29 mouse cellular contexts compared by ENCODE assay signal in the genomic region with DNA sequence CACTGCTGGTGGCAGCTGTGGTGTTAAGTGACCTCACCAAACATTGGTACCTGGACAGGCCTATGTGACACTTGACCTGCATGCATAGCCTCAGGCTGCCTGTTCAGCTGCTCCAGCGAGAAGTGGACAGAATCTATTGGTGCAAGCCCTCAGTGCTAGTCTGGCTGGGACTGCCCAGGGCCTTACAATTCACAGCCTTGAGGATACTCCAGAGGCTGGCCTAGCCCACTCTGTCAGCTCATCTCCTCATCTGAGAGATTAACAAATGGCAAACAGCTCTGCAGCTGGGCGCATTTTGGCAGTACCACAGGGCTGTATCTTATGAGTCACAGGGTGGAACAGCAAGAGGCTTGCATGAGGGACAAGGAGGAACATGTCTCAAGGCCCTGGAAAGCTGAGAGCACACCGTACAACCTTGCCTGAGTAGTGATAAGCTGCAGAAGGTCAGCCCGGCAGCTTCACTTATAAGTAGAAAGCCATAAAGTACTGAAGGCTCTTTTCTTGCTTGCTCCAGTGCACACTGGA.
DNase-seq lines count a peak whose midpoint lies in the region; ATAC-seq lines count a peak whose summit lies in the region.
"Had no signal": no experiment of that assay in that cellular context is flagged by ENCODE, and none has a peak within 500 bp of the region (broad histone marks: within the 10 kb centered on the region; RNA-seq: fewer than 3 reads in every experiment).

No protein-coding gene starts in this region.

- H3K36me3 ChIP-seq in embryonic facial prominence, embryonic 13.5 days = no peaks in the 10 kb centered on the region
- H3K36me3 ChIP-seq in embryonic facial prominence, embryonic 10.5 days (replicated peaks) = no peaks in the 10 kb centered on the region
- no peaks in the 10 kb centered on the region for H3K36me3 ChIP-seq in liver, embryonic 12.5 days
- H3K36me3 ChIP-seq: embryonic facial prominence, embryonic 12.5 days; forebrain, embryonic 12.5 days; forebrain, embryonic 15.5 days; G1E; heart, embryonic 15.5 days had no signal

- H3K9ac ChIP-seq in embryonic facial prominence, embryonic 13.5 days = no peak overlapping the region
- H3K9ac ChIP-seq in liver, embryonic 12.5 days = no peak overlapping the region
- H3K9ac ChIP-seq: embryonic facial prominence, embryonic 12.5 days; forebrain, embryonic 12.5 days; forebrain, embryonic 15.5 days; heart, embryonic 12.5 days; heart, embryonic 15.5 days; hindbrain, embryonic 14.5 days had no signal

- no peak overlapping the region for H3K4me2 ChIP-seq in embryonic facial prominence, embryonic 13.5 days
- H3K4me2 ChIP-seq in liver, embryonic 12.5 days = no peak overlapping the region
- H3K4me2 ChIP-seq: embryonic facial prominence, embryonic 12.5 days; forebrain, embryonic 12.5 days; forebrain, embryonic 15.5 days; heart, embryonic 12.5 days; heart, embryonic 15.5 days; hindbrain, embryonic 14.5 days had no signal

- 0 out of 2 replicates have a peak, but pooled peaks have one; percentile 37 for ATAC-seq in embryonic facial prominence, embryonic 13.5 days (ENCODE audit: insufficient number of reproducible peaks, insufficient read depth, low FRiP score, low TSS enrichment, low read depth)
- no peak for ATAC-seq in liver, embryonic 12.5 days
- ATAC-seq: forebrain, embryonic 15.5 days; hindbrain, postnatal 0 days; inflammation-experienced regulatory T-cells, adult 6 months; intestine, embryonic 16.5 days had no signal

- no peaks in the 10 kb centered on the region for H3K4me1 ChIP-seq in embryonic facial prominence, embryonic 13.5 days
- no peaks in the 10 kb centered on the region for H3K4me1 ChIP-seq in embryonic facial prominence, embryonic 10.5 days
- 0 out of 2 replicates have a peak, but pooled peaks cover 7% of the 10 kb centered on the region for H3K4me1 ChIP-seq in liver, embryonic 12.5 days
- H3K4me1 ChIP-seq: embryonic facial prominence, embryonic 12.5 days; forebrain, embryonic 12.5 days had no signal

- H3K27me3 ChIP-seq in embryonic facial prominence, embryonic 13.5 days = no peaks in the 10 kb centered on the region
- no peaks in the 10 kb centered on the region for H3K27me3 ChIP-seq in embryonic facial prominence, embryonic 10.5 days (replicated peaks; ENCODE audit: low read depth, poor library complexity, severe bottlenecking)
- H3K27me3 ChIP-seq in liver, embryonic 12.5 days (replicated peaks) = no peaks in the 10 kb centered on the region
- H3K27me3 ChIP-seq: CH12.LX; embryonic facial prominence, embryonic 12.5 days; forebrain, embryonic 12.5 days; forebrain, embryonic 15.5 days; heart, embryonic 12.5 days; heart, embryonic 15.5 days had no signal

- peaks cover 6% of the 10 kb centered on the region; the same call in 1 of the 2 replicates for H3K9me3 ChIP-seq in embryonic facial prominence, embryonic 13.5 days
- peaks cover 6% of the 10 kb centered on the region for H3K9me3 ChIP-seq in embryonic facial prominence, embryonic 10.5 days
- H3K9me3 ChIP-seq in liver, embryonic 12.5 days (replicated peaks) = peaks cover 6% of the 10 kb centered on the region; the same call in 1 of the 2 replicates
- H3K9me3 ChIP-seq: embryonic facial prominence, embryonic 12.5 days; forebrain, embryonic 15.5 days; heart, embryonic 15.5 days had no signal

- no peak overlapping the region for H3K4me3 ChIP-seq in embryonic facial prominence, embryonic 13.5 days
- no peak overlapping the region for H3K4me3 ChIP-seq in embryonic facial prominence, embryonic 10.5 days
- no peak overlapping the region for H3K4me3 ChIP-seq in liver, embryonic 12.5 days
- H3K4me3 ChIP-seq: embryonic facial prominence, embryonic 12.5 days; erythroblast, embryonic 14.5 days; forebrain, embryonic 12.5 days; forebrain, embryonic 15.5 days; heart, adult 2 months; heart, embryonic 12.5 days; heart, embryonic 15.5 days had no signal

- DNase-seq in adrenal gland, adult 2 months = peak; percentile 43
- no peak for DNase-seq in adrenal gland, postnatal 4 days (ENCODE audit: low spot score in 2 of 2)
- DNase-seq in embryonic facial prominence, embryonic 10.5 days (ENCODE audit: low spot score) = no peak
- DNase-seq in liver = peak; percentile 2
- DNase-seq in urinary bladder, adult 18-20 months (ENCODE audit: low spot score in 2 of 2) = peak; percentile 15 to 21
- DNase-seq in urinary bladder, postnatal 25 days (ENCODE audit: low spot score) = no peak
- DNase-seq: B cell, adult 2 months; cerebellum, adult 18-20 months; cerebellum, adult 9-10 months; cerebellum, postnatal 14 days; gastrocnemius, postnatal 25 days; heart, adult 2 months; heart, postnatal 10 days; heart, postnatal 4 days; kidney, adult 18-20 months had no signal

- WGBS in embryonic facial prominence, embryonic 13.5 days = 89% methylated on average over 4 of the region's 4 CpGs
- WGBS in embryonic facial prominence, embryonic 10.5 days = 91% methylated on average over 4 of the region's 4 CpGs
- 80% methylated on average over 4 of the region's 4 CpGs for WGBS in liver, embryonic 12.5 days (ENCODE audit: insufficient replicate concordance)

- no peak overlapping the region for H3K27ac ChIP-seq in embryonic facial prominence, embryonic 13.5 days
- H3K27ac ChIP-seq in embryonic facial prominence, embryonic 10.5 days (replicated peaks) = no peak overlapping the region
- H3K27ac ChIP-seq in liver, embryonic 12.5 days = no peak overlapping the region
- H3K27ac ChIP-seq: embryonic facial prominence, embryonic 12.5 days; forebrain, embryonic 12.5 days; forebrain, embryonic 15.5 days; heart, adult 2 months; heart, embryonic 15.5 days; hindbrain, embryonic 14.5 days; hindbrain, postnatal 0 days had no signal

Comparison
In these comparisons a context has a peak if more than half of its experiments do, and no peak if none do; other contexts are left out.
1. DNase-seq: peak in adrenal gland, adult 2 months (single experiment), liver (single experiment) and urinary bladder, adult 18-20 months (2 of 2); none in adrenal gland, postnatal 4 days (0 of 2), embryonic facial prominence, embryonic 10.5 days (single experiment) and urinary bladder, postnatal 25 days (single experiment).